Mouse (Mus musculus) natural killer cell, adult 2 months (primary cell): ENCODE data around the gene Hdac9.

Experiments used
- DNase-seq, 2 experiments: peaks; one replicate each; pipeline ENCODE4 v3.0.0; 2022; ENCODE audit warnings: low spot score in 2 of 2

Hdac9 gene

GRCm38 (mm10) chr12:34806528-34806927, 110.4 kb downstream of the Hdac9 start:
- no peak for DNase-seq

- DNase-seq, result no peak
Measured at GRCm38 (mm10) chr12:34803721-34804120, 113.2 kb downstream of the Hdac9 start.

GRCm38 (mm10) chr12:34802308-34802707, 114.6 kb downstream of the Hdac9 start:
- no peak for DNase-seq

- no peak for DNase-seq
Measured at GRCm38 (mm10) chr12:34801752-34802151, 115.1 kb downstream of the Hdac9 start.

GRCm38 (mm10) chr12:34797389-34797788, 119.5 kb downstream of the Hdac9 start:
- no peak for DNase-seq

GRCm38 (mm10) chr12:34795487-34795886, 121.4 kb downstream of the Hdac9 start:
- no peak for DNase-seq

- DNase-seq, result no peak
Measured at GRCm38 (mm10) chr12:34792113-34792452, 124.8 kb downstream of the Hdac9 start.

GRCm38 (mm10) chr12:34791213-34792112, 125.4 kb downstream of the Hdac9 start:
- no peak for DNase-seq

GRCm38 (mm10) chr12:34789031-34789982, 127.6 kb downstream of the Hdac9 start:
- DNase-seq, result no peak

GRCm38 (mm10) chr12:34787380-34787779, 129.5 kb downstream of the Hdac9 start:
- DNase-seq, result no peak

GRCm38 (mm10) chr12:34783574-34783973, 133.3 kb downstream of the Hdac9 start:
- peak; percentile 48 to 60 for DNase-seq

- DNase-seq, result peak in 1 of 2 experiments; percentile 29
Measured at GRCm38 (mm10) chr12:34779368-34779957, 137.4 kb downstream of the Hdac9 start.

GRCm38 (mm10) chr12:34776170-34776569, 140.7 kb downstream of the Hdac9 start:
- DNase-seq, result no peak

- no peak for DNase-seq
Measured at GRCm38 (mm10) chr12:34774071-34774470, 142.8 kb downstream of the Hdac9 start.

GRCm38 (mm10) chr12:34767226-34767775, 149.6 kb downstream of the Hdac9 start:
- DNase-seq, result no peak

- DNase-seq, result no peak
Measured at GRCm38 (mm10) chr12:34747266-34747665, 169.6 kb downstream of the Hdac9 start.

GRCm38 (mm10) chr12:34725204-34725603, 191.7 kb downstream of the Hdac9 start:
- no peak for DNase-seq

- DNase-seq, result no peak
Measured at GRCm38 (mm10) chr12:34724274-34724673, 192.6 kb downstream of the Hdac9 start.

- peak; percentile 24 to 29 for DNase-seq
Measured at GRCm38 (mm10) chr12:34722831-34723490, 193.9 kb downstream of the Hdac9 start.

GRCm38 (mm10) chr12:34720906-34721305, 196.0 kb downstream of the Hdac9 start:
- DNase-seq, result no peak

GRCm38 (mm10) chr12:34714266-34714939, 202.5 kb downstream of the Hdac9 start:
- DNase-seq, result peak in 1 of 2 experiments; percentile 3
